Mouse (Mus musculus): ENCODE measurements around the gene Pla2g2f. TPM values are rescaled to one million over a fixed set of nuclear protein-coding genes. Genes with fewer than 3 reads are reported as not detected.

Gene Pla2g2f
- total RNA-seq, 2 experiments from 2014 or later = not detected

Other genes starting within 250 kb of the Pla2g2f start
- gene Vwa5b1, start 121.7 kb downstream of the Pla2g2f start, total RNA-seq (2021) = 1 to 10 TPM; 1.3 to 2.4 TPM
- under 1 TPM in 1 of 2 experiments, not detected in 1; 0.10 TPM for gene Pla2g2c, start 32.8 kb downstream of the Pla2g2f start, total RNA-seq (2021)
- 1 to 10 TPM; 1.4 to 1.7 TPM for gene Ubxn10, start 20.5 kb downstream of the Pla2g2f start, total RNA-seq (2021)
- gene Pla2g2d, start 18.1 kb upstream of the Pla2g2f start, total RNA-seq (2021) = not detected
- gene Pla2g5, start 105.9 kb upstream of the Pla2g2f start, total RNA-seq (2021) = 1 to 10 TPM; 2.4 TPM
- not detected for gene Gm13030, start 116.3 kb upstream of the Pla2g2f start, total RNA-seq (2021)
- not detected for gene Pla2g2e, start 120.3 kb upstream of the Pla2g2f start, total RNA-seq (2021)
- gene Otud3, start 156.3 kb upstream of the Pla2g2f start, total RNA-seq (2021) = 10 to 100 TPM; 12.5 to 12.8 TPM
- not detected for gene Rnf186, start 209.5 kb upstream of the Pla2g2f start, total RNA-seq (2021)
- gene Tmco4, start 215.3 kb upstream of the Pla2g2f start, total RNA-seq (2021) = 1 to 10 TPM in 1 of 2 experiments, under 1 TPM in 1; 0.74 to 1.4 TPM